Mouse (Mus musculus): ENCODE data around the gene Ndufc1. TPM values are rescaled to one million over a fixed set of nuclear protein-coding genes. Genes with fewer than 3 reads are reported as not detected.
"Not testable (repeated sequence)": the region's sequence is repeated elsewhere in the genome, so short reads cannot be mapped to it uniquely, and the experiment has no call there.

Gene Ndufc1
- polyA plus RNA-seq, 1 experiment from 2014 or later, result 906 TPM

- no peak overlapping the region for H3K4me3 ChIP-seq (ENCODE audit: low read length)
- no peak overlapping the region for H3K27ac ChIP-seq (ENCODE audit: low read length)
- no peaks in the 10 kb centered on the region; the same call in 1 of the 2 replicates for H3K27me3 ChIP-seq (replicated peaks; ENCODE audit: control insufficient read depth, insufficient read depth, low read length)
- WGBS, result 20% methylated on average over 3 of the region's 3 CpGs
- no peak for ATAC-seq
- H3K36me3 ChIP-seq (ENCODE audit: control insufficient read depth, insufficient read depth, low read length), result peaks cover 6% of the 10 kb centered on the region; the same call in 1 of the 2 replicates
- H3K9me3 ChIP-seq (ENCODE audit: control insufficient read depth, low read length), result no peaks in the 10 kb centered on the region
- H3K4me2 ChIP-seq (ENCODE audit: low read depth, low read length), result no peak overlapping the region
- peaks cover 4% of the 10 kb centered on the region for H3K4me1 ChIP-seq (ENCODE audit: control insufficient read depth, insufficient read depth, low read length)
- H3K9ac ChIP-seq (ENCODE audit: low read depth, low read length), result no peak overlapping the region; the same call in 1 of the 2 replicates
Observed at GRCm38 (mm10) chr3:51398667-51399066, 10.1 kb downstream of the Ndufc1 start.

DNA sequence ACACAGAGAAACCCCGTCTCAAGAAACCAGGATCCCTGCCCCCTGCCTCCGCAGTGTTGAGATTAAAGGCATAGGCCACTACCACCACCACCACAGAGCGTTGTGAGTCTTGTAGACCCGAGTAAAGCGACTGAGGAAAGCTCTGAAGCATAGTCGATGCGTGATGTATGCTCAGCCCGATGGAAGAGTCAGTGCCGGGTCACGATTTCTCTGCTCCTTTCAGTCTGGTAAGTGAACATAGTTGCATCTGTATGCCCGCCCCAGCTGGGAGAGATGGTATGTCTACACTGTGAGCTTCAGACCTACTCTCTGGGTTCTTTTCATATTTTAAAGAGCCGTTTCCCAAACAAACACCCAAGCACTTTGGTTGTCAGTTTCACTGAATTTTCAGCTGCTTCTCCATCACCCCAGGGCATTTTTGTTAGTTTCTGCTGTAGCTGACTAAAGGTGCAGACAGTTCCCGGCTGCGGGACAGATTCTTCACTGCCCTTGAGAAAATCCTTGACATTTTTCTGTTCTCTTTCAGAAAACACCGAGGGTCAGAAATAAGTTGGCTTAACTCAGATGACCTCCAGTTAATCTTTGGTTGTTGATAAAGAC is 11.0 kb downstream of the Ndufc1 start:
- 63% methylated on average over 15 of the region's 15 CpGs for WGBS
- H3K4me2 ChIP-seq (ENCODE audit: low read depth, low read length), result no peak overlapping the region
- peaks cover 3% of the 10 kb centered on the region; the same call in 1 of the 2 replicates for H3K36me3 ChIP-seq (ENCODE audit: control insufficient read depth, insufficient read depth, low read length)
- ATAC-seq, result no peak
- H3K27ac ChIP-seq (ENCODE audit: low read length), result no peak overlapping the region
- peaks cover 4% of the 10 kb centered on the region for H3K4me1 ChIP-seq (ENCODE audit: control insufficient read depth, insufficient read depth, low read length)
- H3K9me3 ChIP-seq (ENCODE audit: control insufficient read depth, low read length), result no peaks in the 10 kb centered on the region
- no peak overlapping the region for H3K4me3 ChIP-seq (ENCODE audit: low read length)
- no peaks in the 10 kb centered on the region; the same call in 1 of the 2 replicates for H3K27me3 ChIP-seq (replicated peaks; ENCODE audit: control insufficient read depth, insufficient read depth, low read length)
- H3K9ac ChIP-seq (ENCODE audit: low read depth, low read length), result no peak overlapping the region

DNA sequence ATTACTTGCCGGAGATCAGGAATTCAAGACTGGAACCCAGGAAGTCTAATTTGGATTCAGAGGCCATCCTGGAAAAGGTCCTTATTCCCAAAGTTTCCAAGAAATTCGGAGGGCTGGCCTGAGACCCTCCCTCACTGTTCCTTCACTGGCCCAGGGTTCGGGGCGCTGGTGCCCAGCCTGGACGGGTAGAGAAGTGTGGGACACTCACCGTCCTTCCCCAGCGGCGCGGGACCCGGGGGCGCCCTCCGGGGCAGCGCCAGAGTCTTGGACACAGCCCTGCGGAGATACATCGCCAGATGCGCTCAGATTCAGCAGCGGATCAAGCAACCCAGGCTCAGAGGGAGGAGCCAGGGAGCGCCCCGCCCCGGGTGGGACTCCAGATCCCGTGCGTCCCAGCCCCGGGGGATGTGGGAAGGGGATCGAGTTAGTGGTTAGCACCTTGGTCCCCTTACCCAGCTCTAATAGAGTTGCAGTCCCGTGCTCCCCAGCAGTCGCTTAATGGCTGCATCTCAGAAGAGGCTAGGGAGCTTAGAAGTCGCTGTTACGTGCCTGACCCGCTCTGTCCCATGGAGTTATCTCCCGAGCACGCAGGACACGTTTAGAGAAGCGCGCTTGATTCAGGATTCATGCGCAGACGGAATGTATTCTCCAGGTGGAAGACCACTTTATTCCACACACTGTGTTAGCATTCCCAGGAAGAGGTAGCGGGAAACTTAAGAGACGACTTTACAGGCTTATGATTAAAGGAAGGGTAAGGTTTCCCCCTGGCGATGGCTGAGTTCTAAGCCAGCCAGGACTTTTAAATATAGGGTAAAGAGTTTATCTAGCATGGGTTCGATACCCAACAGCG is 12.3 kb downstream of the Ndufc1 start, which contains the start of gene Mgarp:
TSS of gene Mgarp (minus strand) at position 520 of the 850 bp plus-strand sequence.
- Histone ChIP-seq H3K4me2 (ENCODE audit: low read depth, low read length) (peak within 1 kb of the TSS; percentile 88), H3K27ac (ENCODE audit: low read length) (no peak within 1 kb of the TSS; the same call in 1 of the 2 replicates), H3K27me3 (replicated peaks; ENCODE audit: control insufficient read depth, insufficient read depth, low read length) (no peaks in the 10 kb centered on the region; the same call in 1 of the 2 replicates), H3K9ac (ENCODE audit: low read depth, low read length) (peak within 1 kb of the TSS; percentile 56), H3K4me3 (ENCODE audit: low read length) (peak within 1 kb of the TSS; percentile 66), H3K4me1 (ENCODE audit: control insufficient read depth, insufficient read depth, low read length) (peaks cover 4% of the 10 kb centered on the region), H3K9me3 (ENCODE audit: control insufficient read depth, low read length) (no peaks in the 10 kb centered on the region), H3K36me3 (ENCODE audit: control insufficient read depth, insufficient read depth, low read length) (no peaks in the 10 kb centered on the region)
- WGBS, result 3% methylated on average over 40 of the region's 41 CpGs
- ATAC-seq, result peak; percentile 91

DNA sequence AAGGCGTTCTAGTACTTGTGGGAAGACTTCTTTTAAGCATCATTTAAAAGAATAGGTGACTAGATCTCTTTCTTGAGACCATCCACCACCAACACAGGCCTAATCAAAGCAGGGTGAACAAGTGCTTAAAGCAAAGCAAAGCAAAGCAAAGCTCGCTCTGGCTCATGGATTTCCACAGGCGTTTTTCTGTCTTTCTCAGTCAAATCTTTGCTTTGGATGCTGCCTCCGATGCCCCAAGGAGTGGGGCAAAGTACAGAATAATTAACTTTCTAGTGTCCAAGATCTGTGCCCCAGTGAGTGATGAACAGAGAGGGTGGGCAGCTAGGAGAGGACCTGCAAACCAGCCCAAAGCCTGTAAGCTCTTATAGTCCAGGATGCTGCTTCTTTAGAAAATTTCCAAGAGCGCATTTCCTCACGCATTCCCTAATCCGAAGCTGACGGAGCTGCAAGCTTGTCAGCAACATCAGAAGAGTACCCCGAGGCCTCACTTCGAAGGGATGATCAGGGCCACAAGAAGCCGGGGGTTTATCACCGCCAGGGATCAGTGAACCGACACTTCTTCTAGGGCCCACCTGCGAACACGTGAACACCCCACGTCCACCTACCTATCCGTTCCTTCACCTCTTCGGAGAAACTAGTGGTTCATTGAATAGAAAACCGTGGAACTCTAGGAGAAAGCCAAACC is 13.2 kb downstream of the Ndufc1 start:
- no peak overlapping the region for H3K27ac ChIP-seq (ENCODE audit: low read length)
- peak overlapping the region; percentile 88 for H3K4me2 ChIP-seq (ENCODE audit: low read depth, low read length)
- H3K4me1 ChIP-seq (ENCODE audit: control insufficient read depth, insufficient read depth, low read length), result peaks cover 4% of the 10 kb centered on the region
- no peaks in the 10 kb centered on the region for H3K36me3 ChIP-seq (ENCODE audit: control insufficient read depth, insufficient read depth, low read length)
- no peaks in the 10 kb centered on the region; the same call in 1 of the 2 replicates for H3K27me3 ChIP-seq (replicated peaks; ENCODE audit: control insufficient read depth, insufficient read depth, low read length)
- no peak for ATAC-seq
- no peaks in the 10 kb centered on the region for H3K9me3 ChIP-seq (ENCODE audit: control insufficient read depth, low read length)
- H3K4me3 ChIP-seq (ENCODE audit: low read length), result no peak overlapping the region
- no peak overlapping the region for H3K9ac ChIP-seq (ENCODE audit: low read depth, low read length)
- 43% methylated on average over 19 of the region's 19 CpGs for WGBS

DNA sequence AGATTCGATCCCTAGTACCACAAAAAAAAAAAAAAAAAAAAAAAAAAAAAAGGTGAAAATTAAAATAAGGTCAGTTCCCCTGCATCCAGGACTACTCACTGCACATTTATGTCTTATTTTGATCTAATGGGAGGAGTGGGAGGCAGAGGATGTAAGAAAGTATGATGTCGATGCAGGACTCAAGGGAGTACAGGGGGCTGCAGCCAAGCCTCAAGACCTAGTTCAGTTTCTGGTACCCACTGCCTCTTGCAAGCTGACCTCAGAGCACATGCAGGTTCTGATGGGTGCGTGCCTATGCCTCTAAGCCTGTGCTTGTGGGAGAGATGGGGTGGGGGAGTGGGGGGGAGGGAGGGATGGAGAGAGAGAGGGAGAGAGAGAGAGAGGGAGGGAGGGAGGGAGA is 13.9 kb downstream of the Ndufc1 start:
- H3K9ac ChIP-seq (ENCODE audit: low read depth, low read length), result no peak overlapping the region
- H3K4me3 ChIP-seq (ENCODE audit: low read length), result no peak overlapping the region
- H3K4me1 ChIP-seq (ENCODE audit: control insufficient read depth, insufficient read depth, low read length), result peaks cover 4% of the 10 kb centered on the region
- WGBS, result 72% methylated on average over 3 of the region's 3 CpGs
- ATAC-seq, result no peak
- no peak overlapping the region for H3K4me2 ChIP-seq (ENCODE audit: low read depth, low read length)
- H3K27me3 ChIP-seq (replicated peaks; ENCODE audit: control insufficient read depth, insufficient read depth, low read length), result no peaks in the 10 kb centered on the region; the same call in 1 of the 2 replicates
- no peaks in the 10 kb centered on the region for H3K36me3 ChIP-seq (ENCODE audit: control insufficient read depth, insufficient read depth, low read length)
- H3K27ac ChIP-seq (ENCODE audit: low read length), result no peak overlapping the region
- no peaks in the 10 kb centered on the region for H3K9me3 ChIP-seq (ENCODE audit: control insufficient read depth, low read length)

DNA sequence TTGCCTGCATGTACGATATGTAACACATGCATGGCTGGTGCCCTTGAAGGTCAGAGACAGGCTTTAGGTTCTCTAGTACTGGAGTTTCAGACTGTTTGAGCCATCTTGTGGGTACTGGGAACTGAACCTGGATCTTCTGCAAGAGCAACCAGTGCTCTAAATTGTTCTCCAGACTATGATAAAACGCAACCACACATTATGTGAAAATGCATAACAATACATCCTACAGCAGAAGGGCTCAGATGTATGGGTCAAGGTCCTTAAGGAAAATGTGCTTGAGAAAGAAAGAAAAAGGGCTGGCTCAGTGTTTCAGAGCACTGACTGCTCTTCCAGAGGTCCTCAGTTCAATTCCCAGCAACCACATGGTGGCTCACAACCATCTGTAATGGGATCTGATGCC is 15.1 kb downstream of the Ndufc1 start:
- Histone ChIP-seq H3K4me3 (ENCODE audit: low read length) (no peak overlapping the region), H3K27ac (ENCODE audit: low read length) (no peak overlapping the region), H3K4me1 (ENCODE audit: control insufficient read depth, insufficient read depth, low read length) (peaks cover 4% of the 10 kb centered on the region), H3K36me3 (ENCODE audit: control insufficient read depth, insufficient read depth, low read length) (no peaks in the 10 kb centered on the region), H3K4me2 (ENCODE audit: low read depth, low read length) (no peak overlapping the region), H3K9ac (ENCODE audit: low read depth, low read length) (no peak overlapping the region), H3K9me3 (ENCODE audit: control insufficient read depth, low read length) (no peaks in the 10 kb centered on the region), H3K27me3 (replicated peaks; ENCODE audit: control insufficient read depth, insufficient read depth, low read length) (no peaks in the 10 kb centered on the region; the same call in 1 of the 2 replicates)
- WGBS, result 92% methylated on average over 2 of the region's 2 CpGs
- ATAC-seq, result no peak

- 97% methylated on average over 3 of the region's 3 CpGs for WGBS
- not testable (repeated sequence) for H3K4me1 ChIP-seq (ENCODE audit: control insufficient read depth, insufficient read depth, low read length); H3K4me2 ChIP-seq (ENCODE audit: low read depth, low read length)
Observed at GRCm38 (mm10) chr3:51393018-51393417, 15.8 kb downstream of the Ndufc1 start.

DNA sequence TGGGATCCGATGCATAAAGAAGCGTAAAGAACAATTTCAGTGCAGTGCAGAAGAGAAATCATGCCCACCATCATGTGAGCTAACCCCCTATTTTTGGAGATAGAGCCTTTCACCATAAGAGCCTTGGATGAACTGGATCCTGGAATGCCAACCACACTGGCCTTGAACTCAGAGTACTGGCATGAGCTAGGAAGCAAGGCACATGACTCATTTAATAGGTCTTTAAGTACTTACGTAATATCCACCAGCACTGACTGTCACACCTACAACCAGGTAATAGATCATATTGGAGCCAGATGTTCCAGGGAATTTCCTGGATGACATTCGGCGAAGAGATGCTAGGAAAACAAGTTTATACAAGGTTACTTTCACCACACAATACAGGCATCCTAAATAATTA is 17.2 kb downstream of the Ndufc1 start:
- WGBS, result 91% methylated on average over 5 of the region's 5 CpGs
- Histone ChIP-seq H3K27ac (ENCODE audit: low read length) (no peak overlapping the region), H3K4me2 (ENCODE audit: low read depth, low read length) (no peak overlapping the region), H3K27me3 (replicated peaks; ENCODE audit: control insufficient read depth, insufficient read depth, low read length) (no peaks in the 10 kb centered on the region; the same call in 1 of the 2 replicates), H3K4me1 (ENCODE audit: control insufficient read depth, insufficient read depth, low read length) (peaks cover 4% of the 10 kb centered on the region), H3K36me3 (ENCODE audit: control insufficient read depth, insufficient read depth, low read length) (no peaks in the 10 kb centered on the region), H3K4me3 (ENCODE audit: low read length) (no peak overlapping the region), H3K9ac (ENCODE audit: low read depth, low read length) (no peak overlapping the region), H3K9me3 (ENCODE audit: control insufficient read depth, low read length) (no peaks in the 10 kb centered on the region)
- no peak for ATAC-seq

More at GRCm38 (mm10) chr3:51393018-51393417, 15.8 kb downstream of the Ndufc1 start:
- H3K27me3 ChIP-seq (replicated peaks; ENCODE audit: control insufficient read depth, insufficient read depth, low read length); H3K27ac ChIP-seq (ENCODE audit: low read length); H3K9me3 ChIP-seq (ENCODE audit: control insufficient read depth, low read length); H3K36me3 ChIP-seq (ENCODE audit: control insufficient read depth, insufficient read depth, low read length); H3K4me3 ChIP-seq (ENCODE audit: low read length); H3K9ac ChIP-seq (ENCODE audit: low read depth, low read length); ATAC-seq: not testable (repeated sequence)

DNA sequence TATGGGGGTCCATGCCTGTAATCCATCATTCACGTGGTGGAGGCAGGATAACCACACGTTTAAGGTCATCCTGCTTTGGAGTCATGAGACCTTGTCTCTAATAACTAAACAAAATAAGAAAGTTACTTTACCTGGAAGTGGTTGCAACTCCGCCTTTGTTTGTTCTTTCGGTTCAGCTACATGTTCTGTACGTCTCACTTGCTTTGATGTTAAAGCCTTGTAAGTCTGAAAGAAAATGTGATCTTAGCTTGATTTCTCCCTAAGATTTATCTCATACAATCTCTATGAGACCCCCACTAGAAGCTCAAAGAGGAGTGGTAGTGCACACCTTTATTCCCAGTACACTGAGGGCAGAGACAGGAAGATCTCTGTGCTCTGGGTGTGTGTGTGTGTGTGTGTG is 17.7 kb downstream of the Ndufc1 start:
- Histone ChIP-seq H3K4me3 (ENCODE audit: low read length) (no peak overlapping the region), H3K4me1 (ENCODE audit: control insufficient read depth, insufficient read depth, low read length) (peaks cover 1% of the 10 kb centered on the region), H3K36me3 (ENCODE audit: control insufficient read depth, insufficient read depth, low read length) (no peaks in the 10 kb centered on the region), H3K4me2 (ENCODE audit: low read depth, low read length) (no peak overlapping the region), H3K27me3 (replicated peaks; ENCODE audit: control insufficient read depth, insufficient read depth, low read length) (no peaks in the 10 kb centered on the region; the same call in 1 of the 2 replicates), H3K9me3 (ENCODE audit: control insufficient read depth, low read length) (no peaks in the 10 kb centered on the region), H3K27ac (ENCODE audit: low read length) (no peak overlapping the region), H3K9ac (ENCODE audit: low read depth, low read length) (no peak overlapping the region)
- 77% methylated on average over 5 of the region's 5 CpGs for WGBS
- no peak for ATAC-seq

All from intestine, embryonic 16.5 days (tissue).